Comparison of ENCODE assay signal across 32 mouse cellular contexts in the genomic region with DNA sequence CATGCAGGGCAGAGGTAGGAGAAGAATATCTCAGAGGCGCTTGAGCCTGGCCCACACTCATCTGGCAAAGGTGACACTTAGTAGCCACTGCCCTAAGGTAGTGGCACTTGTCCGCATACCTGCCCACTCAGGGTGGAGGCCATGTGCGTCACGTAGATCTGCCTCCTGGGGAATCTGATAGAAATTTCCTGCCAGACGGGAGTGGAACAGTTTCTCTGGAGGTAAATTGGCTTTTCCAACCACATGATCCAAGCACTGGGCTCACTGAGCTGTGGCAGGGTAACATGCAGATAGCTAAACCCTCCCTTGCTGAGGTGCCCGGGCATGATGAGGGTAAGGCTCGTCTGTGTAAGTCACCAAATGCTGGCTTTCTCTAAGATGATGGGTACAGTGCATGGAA.
"Had no signal": no experiment of that assay in that cellular context is flagged by ENCODE, and none has a peak within 500 bp of the region (broad histone marks: within the 10 kb centered on the region; RNA-seq: fewer than 3 reads in every experiment).

No protein-coding gene starts in this region.

- DNase-seq: left cerebral cortex, postnatal 4 days; liver; liver, embryonic 13.5 days; liver, postnatal 0 days; lung, adult 18-20 months; lung, adult 2 months; lung, embryonic 14.5 days; lung, postnatal 10 days; lung, postnatal 14 days; lung, postnatal 36 days; lung, postnatal 4 days; midbrain, embryonic 14.5 days had no signal

- H3K4me3 ChIP-seq: limb, embryonic 10.5 days; limb, embryonic 12.5 days; limb, embryonic 13.5 days; limb, embryonic 15.5 days; liver, embryonic 12.5 days; liver, embryonic 13.5 days; liver, embryonic 15.5 days; lung, embryonic 15.5 days; megakaryocyte, embryonic 14.5 days; midbrain, embryonic 10.5 days; midbrain, embryonic 12.5 days; midbrain, embryonic 13.5 days; midbrain, embryonic 15.5 days; myocyte; neural tube, embryonic 12.5 days had no signal

- H3K27ac ChIP-seq: limb, embryonic 10.5 days; limb, embryonic 12.5 days; limb, embryonic 13.5 days; limb, embryonic 15.5 days; liver, embryonic 12.5 days; liver, embryonic 13.5 days; liver, embryonic 14.5 days; liver, embryonic 15.5 days; lung, embryonic 15.5 days; macrophage; midbrain, embryonic 10.5 days; midbrain, embryonic 12.5 days; midbrain, embryonic 13.5 days; midbrain, embryonic 15.5 days; neural tube, embryonic 12.5 days had no signal

- H3K4me1 ChIP-seq: limb, embryonic 15.5 days; liver, embryonic 12.5 days; liver, embryonic 13.5 days; liver, embryonic 15.5 days; lung, embryonic 15.5 days; megakaryocyte, embryonic 14.5 days; midbrain, embryonic 10.5 days; midbrain, embryonic 12.5 days; neural tube, embryonic 12.5 days had no signal

- H3K9me3 ChIP-seq: limb, embryonic 10.5 days; limb, embryonic 12.5 days; limb, embryonic 13.5 days; limb, embryonic 15.5 days; liver, embryonic 12.5 days; liver, embryonic 13.5 days; liver, embryonic 15.5 days; lung, embryonic 15.5 days; megakaryocyte, embryonic 14.5 days; midbrain, embryonic 10.5 days; midbrain, embryonic 12.5 days; midbrain, embryonic 13.5 days; midbrain, embryonic 15.5 days; neural tube, embryonic 12.5 days had no signal

- H3K27me3 ChIP-seq: limb, embryonic 12.5 days; limb, embryonic 13.5 days; limb, embryonic 15.5 days; liver, embryonic 12.5 days; liver, embryonic 13.5 days; liver, embryonic 15.5 days; lung, embryonic 15.5 days; midbrain, embryonic 12.5 days; midbrain, embryonic 13.5 days; midbrain, embryonic 15.5 days; neural tube, embryonic 12.5 days had no signal

- H3K9ac ChIP-seq: limb, embryonic 12.5 days; limb, embryonic 13.5 days; limb, embryonic 15.5 days; liver, embryonic 12.5 days; liver, embryonic 13.5 days; liver, embryonic 14.5 days; liver, embryonic 15.5 days; liver, postnatal 0 days; lung, embryonic 14.5 days; lung, embryonic 15.5 days; midbrain, embryonic 12.5 days; midbrain, embryonic 13.5 days; midbrain, embryonic 15.5 days; neural tube, embryonic 12.5 days had no signal

- ATAC-seq: liver, embryonic 12.5 days; liver, postnatal 0 days; lung, postnatal 0 days; midbrain, embryonic 13.5 days; midbrain, embryonic 15.5 days; midbrain, embryonic 16.5 days had no signal

- H3K36me3 ChIP-seq: limb, embryonic 10.5 days; limb, embryonic 12.5 days; limb, embryonic 13.5 days; limb, embryonic 15.5 days; liver, embryonic 12.5 days; liver, embryonic 13.5 days; liver, embryonic 15.5 days; lung, embryonic 15.5 days; midbrain, embryonic 10.5 days; midbrain, embryonic 12.5 days; midbrain, embryonic 13.5 days; midbrain, embryonic 15.5 days; neural tube, embryonic 12.5 days had no signal

- H3K4me2 ChIP-seq: limb, embryonic 12.5 days; limb, embryonic 13.5 days; limb, embryonic 15.5 days; liver, embryonic 11.5 days; liver, embryonic 12.5 days; liver, embryonic 13.5 days; liver, embryonic 15.5 days; lung, embryonic 14.5 days; lung, embryonic 15.5 days; midbrain, embryonic 11.5 days; midbrain, embryonic 12.5 days; midbrain, embryonic 13.5 days; midbrain, embryonic 15.5 days; neural tube, embryonic 12.5 days had no signal
